Mouse (Mus musculus): ENCODE measurements around the gene Nup155. TPM values are rescaled to one million over a fixed set of nuclear protein-coding genes. Genes with fewer than 3 reads are reported as not detected.

Gene Nup155
- polyA plus RNA-seq (2012; rRNA removed) = 19.6 and 21.2 TPM in 2 replicates

DNA sequence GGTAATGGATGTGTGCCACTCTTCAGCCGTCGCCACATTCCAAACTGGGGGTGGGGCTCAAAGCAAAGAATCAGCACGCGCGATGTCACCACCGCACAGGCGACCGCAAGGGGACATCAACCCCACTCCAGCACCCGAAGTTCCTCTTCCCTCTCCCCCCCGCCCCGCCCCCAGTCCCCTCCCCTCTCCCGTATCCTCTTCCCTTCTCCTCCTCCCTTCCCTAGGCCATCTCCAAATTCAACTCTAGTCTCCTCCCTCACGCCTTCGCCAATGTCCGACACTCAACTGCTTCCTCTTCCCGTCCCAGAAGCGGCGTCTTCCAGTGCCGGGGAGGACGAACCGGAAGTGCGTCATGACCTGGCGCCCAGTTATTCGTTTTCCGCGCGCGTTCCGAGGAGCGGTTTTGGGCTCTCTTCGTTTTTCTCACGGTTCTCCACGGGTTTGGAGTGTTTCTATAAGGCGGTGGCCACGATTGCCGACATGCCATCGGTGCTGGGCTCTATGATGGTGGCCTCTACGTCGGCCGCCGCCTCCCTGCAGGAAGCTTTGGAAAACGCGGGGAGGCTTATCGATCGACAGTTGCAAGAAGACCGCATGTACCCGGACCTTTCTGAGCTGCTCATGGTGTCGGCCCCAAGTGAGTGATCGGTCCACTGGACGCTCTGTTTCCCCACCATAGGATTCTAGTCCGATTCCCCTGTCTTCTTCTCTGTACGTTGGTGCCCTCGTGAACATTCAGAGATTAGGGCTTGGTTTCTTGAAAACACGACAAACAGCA, at the start of gene Nup155:
TSS of gene Nup155 (plus strand) at position 308 of the 778 bp plus-strand sequence.

DNA sequence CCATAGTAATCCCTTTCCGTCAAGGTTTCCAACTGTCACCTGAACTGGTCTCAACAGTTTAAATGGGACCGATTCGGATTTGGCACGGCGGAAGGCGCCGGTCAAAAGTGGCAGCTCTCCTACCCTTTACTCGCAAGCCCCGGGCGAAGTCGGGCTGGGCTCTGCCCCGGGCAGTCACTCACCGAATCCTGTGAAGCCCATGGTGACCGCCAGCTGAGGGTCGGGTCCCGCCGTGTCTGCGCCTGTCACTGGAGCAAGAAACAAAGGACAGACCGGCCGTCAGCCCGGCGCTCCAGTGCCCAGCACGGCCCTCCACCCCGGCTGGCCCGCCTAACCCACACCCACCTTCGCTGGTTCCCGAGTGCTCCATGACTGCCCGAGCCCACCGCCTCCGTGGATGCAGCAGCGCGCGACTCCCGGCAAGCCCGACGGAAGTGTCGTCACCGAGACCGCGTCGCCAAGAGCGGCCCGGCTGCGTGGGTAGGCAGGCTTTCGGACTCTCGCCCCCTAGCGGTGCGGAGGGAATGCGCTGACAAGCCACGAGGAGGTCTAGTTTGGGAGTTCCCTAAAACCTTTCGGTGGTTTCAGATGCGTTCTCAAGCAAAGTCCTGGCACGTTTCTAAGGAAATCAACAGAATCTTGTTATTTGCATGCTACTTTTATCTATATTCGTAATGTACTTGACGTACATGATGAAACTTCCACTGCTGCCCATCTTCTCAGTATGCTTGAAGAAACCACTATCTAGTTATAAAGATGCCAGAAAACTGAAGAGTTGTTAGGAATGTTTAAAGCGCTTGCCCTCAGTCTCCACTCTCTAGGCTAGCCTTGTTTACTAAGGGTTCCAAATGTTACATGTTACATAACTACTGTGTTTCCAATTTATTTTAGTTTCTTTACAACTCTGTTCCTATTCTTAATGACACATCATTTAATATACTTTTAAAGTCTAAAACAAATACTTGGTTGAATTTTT, 10.0 kb upstream of the Nup155 start, which contains the start of gene Wdr70:
TSS of gene Wdr70 (minus strand) at position 436 of the 976 bp plus-strand sequence.

DNA sequence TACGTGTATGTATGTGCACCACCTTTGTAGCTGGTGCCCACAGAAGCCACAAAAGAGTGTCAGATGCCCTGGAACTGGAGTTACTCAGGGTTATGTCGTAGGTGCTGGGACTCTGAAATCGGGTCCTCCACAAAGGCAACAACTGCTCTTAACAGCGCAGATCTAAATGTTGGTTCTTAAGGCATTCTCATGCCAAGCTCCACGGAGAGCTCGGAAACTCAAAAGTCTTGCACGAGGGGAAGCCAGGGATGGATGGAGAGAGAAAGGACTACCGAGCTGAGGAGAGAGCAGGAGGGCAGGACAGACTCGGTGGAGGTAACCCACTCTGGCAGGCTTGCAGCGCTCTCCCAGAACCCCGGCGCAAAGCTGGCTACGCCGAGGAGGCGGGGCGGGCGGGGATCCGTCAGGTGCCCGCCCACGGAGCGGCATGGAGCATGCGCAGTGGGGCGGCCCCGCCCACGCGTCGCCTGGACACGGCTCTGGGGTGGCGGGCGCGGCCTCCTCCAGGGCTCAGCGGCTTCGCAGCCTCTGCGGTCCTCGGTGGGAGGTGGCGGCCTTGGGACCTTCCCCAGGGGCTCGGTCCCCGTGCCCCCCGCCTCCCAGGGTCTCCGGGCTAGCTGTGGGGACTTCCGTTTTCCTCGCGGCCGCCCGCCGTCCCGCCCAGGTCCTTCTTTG, 59.7 kb downstream of the Nup155 start, which contains the start of gene Cplane1:
TSS of gene Cplane1 (plus strand) at position 516 of the 675 bp plus-strand sequence.

Other genes with a start within 250 kb of the Nup155 start
- gene Wdr70, start 10.1 kb upstream of the Nup155 start, polyA plus RNA-seq (2012; rRNA removed) = 35.2 and 38.8 TPM in 2 replicates
- gene Cplane1, start 59.8 kb downstream of the Nup155 start, polyA plus RNA-seq (2012; rRNA removed) = 29.3 and 30.6 TPM in 2 replicates

All from central nervous system, embryonic 18 days (tissue).